Mouse (Mus musculus): ENCODE data around the gene Serpinb6b. TPM values are rescaled to one million over a fixed set of nuclear protein-coding genes. Genes with fewer than 3 reads are reported as not detected.
"Not testable (repeated sequence)": the region's sequence is repeated elsewhere in the genome, so short reads cannot be mapped to it uniquely, and the experiment has no call there.

Gene Serpinb6b
- polyA plus RNA-seq, 1 experiment from 2014 or later = 1.1 TPM

- H3K27me3 ChIP-seq; H3K36me3 ChIP-seq; H3K4me3 ChIP-seq; H3K9me3 ChIP-seq; ATAC-seq (replicated peaks); H3K9ac ChIP-seq (replicated peaks); H3K27ac ChIP-seq (replicated peaks); H3K4me2 ChIP-seq (replicated peaks); H3K4me1 ChIP-seq: not testable (repeated sequence)
- 89% methylated on average over 7 of the region's 7 CpGs for WGBS
Measured at GRCm38 (mm10) chr13:32958521-32958920, 6.5 kb upstream of the Serpinb6b start.

- no peak overlapping the region for H3K4me2 ChIP-seq (replicated peaks)
- no peaks in the 10 kb centered on the region for H3K4me1 ChIP-seq
- H3K36me3 ChIP-seq = no peaks in the 10 kb centered on the region
- no peak for ATAC-seq (replicated peaks)
- no peaks in the 10 kb centered on the region for H3K27me3 ChIP-seq
- no peak overlapping the region for H3K9ac ChIP-seq (replicated peaks)
- H3K9me3 ChIP-seq = no peaks in the 10 kb centered on the region
- no peak overlapping the region for H3K4me3 ChIP-seq
- H3K27ac ChIP-seq (replicated peaks) = no peak overlapping the region
- WGBS = 90% methylated on average over 9 of the region's 9 CpGs
Measured at GRCm38 (mm10) chr13:32963990-32964753, 837 bp upstream of the Serpinb6b start.

GRCm38 (mm10) chr13:32966116-32966515, 1.1 kb downstream of the Serpinb6b start:
- 79% methylated on average over 5 of the region's 5 CpGs for WGBS
- Histone ChIP-seq H3K27ac (replicated peaks) (no peak overlapping the region), H3K36me3 (no peaks in the 10 kb centered on the region), H3K9me3 (no peaks in the 10 kb centered on the region), H3K27me3 (no peaks in the 10 kb centered on the region), H3K4me2 (replicated peaks) (no peak overlapping the region), H3K4me1 (no peaks in the 10 kb centered on the region), H3K9ac (replicated peaks) (no peak overlapping the region), H3K4me3 (no peak overlapping the region)
- no peak for ATAC-seq (replicated peaks)

- H3K4me2 ChIP-seq (replicated peaks) = no peak overlapping the region
- no peak overlapping the region for H3K27ac ChIP-seq (replicated peaks)
- no peaks in the 10 kb centered on the region for H3K4me1 ChIP-seq
- no peak overlapping the region for H3K9ac ChIP-seq (replicated peaks)
- no peak for ATAC-seq (replicated peaks)
- H3K9me3 ChIP-seq = no peaks in the 10 kb centered on the region
- H3K27me3 ChIP-seq = no peaks in the 10 kb centered on the region
- H3K36me3 ChIP-seq = no peaks in the 10 kb centered on the region
- no peak overlapping the region for H3K4me3 ChIP-seq
Measured at GRCm38 (mm10) chr13:32967233-32967632, 2.2 kb downstream of the Serpinb6b start.

GRCm38 (mm10) chr13:32968353-32968984, 3.5 kb downstream of the Serpinb6b start:
- H3K4me3 ChIP-seq = no peak overlapping the region
- no peaks in the 10 kb centered on the region for H3K9me3 ChIP-seq
- H3K36me3 ChIP-seq = no peaks in the 10 kb centered on the region
- no peak for ATAC-seq (replicated peaks)
- no peaks in the 10 kb centered on the region for H3K4me1 ChIP-seq
- no peaks in the 10 kb centered on the region for H3K27me3 ChIP-seq
- WGBS = 74% methylated on average over 5 of the region's 5 CpGs
- H3K9ac ChIP-seq (replicated peaks) = no peak overlapping the region
- no peak overlapping the region for H3K4me2 ChIP-seq (replicated peaks)
- no peak overlapping the region for H3K27ac ChIP-seq (replicated peaks)

- ATAC-seq (replicated peaks) = no peak
- 73% methylated on average over 4 of the region's 4 CpGs for WGBS
- no peak overlapping the region for H3K27ac ChIP-seq (replicated peaks)
Measured at GRCm38 (mm10) chr13:32968996-32969640, 4.1 kb downstream of the Serpinb6b start.

GRCm38 (mm10) chr13:32969641-32970040, 4.6 kb downstream of the Serpinb6b start:
- H3K9me3 ChIP-seq = no peaks in the 10 kb centered on the region
- 82% methylated on average over 1 of the region's 1 CpGs for WGBS
- H3K9ac ChIP-seq (replicated peaks) = no peak overlapping the region
- H3K36me3 ChIP-seq = no peaks in the 10 kb centered on the region
- H3K27me3 ChIP-seq = no peaks in the 10 kb centered on the region
- H3K4me1 ChIP-seq = no peaks in the 10 kb centered on the region
- no peak overlapping the region for H3K4me2 ChIP-seq (replicated peaks)
- H3K27ac ChIP-seq (replicated peaks) = no peak overlapping the region
- ATAC-seq (replicated peaks) = no peak
- H3K4me3 ChIP-seq = no peak overlapping the region

More at GRCm38 (mm10) chr13:32968996-32969640, 4.1 kb downstream of the Serpinb6b start:
- no peaks in the 10 kb centered on the region for H3K27me3 ChIP-seq
- no peaks in the 10 kb centered on the region for H3K9me3 ChIP-seq
- H3K4me2 ChIP-seq (replicated peaks) = no peak overlapping the region
- H3K36me3 ChIP-seq = no peaks in the 10 kb centered on the region
- H3K4me3 ChIP-seq = no peak overlapping the region
- H3K4me1 ChIP-seq = no peaks in the 10 kb centered on the region
- no peak overlapping the region for H3K9ac ChIP-seq (replicated peaks)

GRCm38 (mm10) chr13:32970776-32971175, 5.8 kb downstream of the Serpinb6b start:
- WGBS = 88% methylated on average over 3 of the region's 3 CpGs
- Histone ChIP-seq H3K36me3 (no peaks in the 10 kb centered on the region), H3K9me3 (no peaks in the 10 kb centered on the region), H3K4me3 (no peak overlapping the region), H3K27me3 (no peaks in the 10 kb centered on the region), H3K4me1 (no peaks in the 10 kb centered on the region), H3K27ac (replicated peaks) (no peak overlapping the region), H3K9ac (replicated peaks) (no peak overlapping the region), H3K4me2 (replicated peaks) (no peak overlapping the region)
- ATAC-seq (replicated peaks) = no peak

- Histone ChIP-seq H3K27ac (replicated peaks) (no peak overlapping the region), H3K9me3 (no peaks in the 10 kb centered on the region), H3K9ac (replicated peaks) (no peak overlapping the region), H3K4me3 (no peak overlapping the region), H3K36me3 (no peaks in the 10 kb centered on the region), H3K4me2 (replicated peaks) (no peak overlapping the region), H3K4me1 (no peaks in the 10 kb centered on the region), H3K27me3 (no peaks in the 10 kb centered on the region)
- no peak for ATAC-seq (replicated peaks)
- 88% methylated on average over 2 of the region's 2 CpGs for WGBS
Measured at GRCm38 (mm10) chr13:32974268-32974667, 9.3 kb downstream of the Serpinb6b start.

GRCm38 (mm10) chr13:32974889-32975460, 10.0 kb downstream of the Serpinb6b start:
- no peak overlapping the region for H3K4me3 ChIP-seq
- 65% methylated on average over 3 of the region's 3 CpGs for WGBS
- no peaks in the 10 kb centered on the region for H3K36me3 ChIP-seq
- ATAC-seq (replicated peaks) = no peak
- H3K9ac ChIP-seq (replicated peaks) = no peak overlapping the region
- no peak overlapping the region for H3K27ac ChIP-seq (replicated peaks)
- H3K9me3 ChIP-seq = no peaks in the 10 kb centered on the region
- H3K4me2 ChIP-seq (replicated peaks) = no peak overlapping the region
- no peaks in the 10 kb centered on the region for H3K27me3 ChIP-seq
- H3K4me1 ChIP-seq = no peaks in the 10 kb centered on the region

- no peak overlapping the region for H3K9ac ChIP-seq (replicated peaks)
- H3K4me3 ChIP-seq = no peak overlapping the region
- 89% methylated on average over 2 of the region's 2 CpGs for WGBS
- H3K36me3 ChIP-seq = no peaks in the 10 kb centered on the region
- H3K4me1 ChIP-seq = no peaks in the 10 kb centered on the region
- H3K9me3 ChIP-seq = no peaks in the 10 kb centered on the region
- no peak for ATAC-seq (replicated peaks)
- H3K27ac ChIP-seq (replicated peaks) = no peak overlapping the region
- no peak overlapping the region for H3K4me2 ChIP-seq (replicated peaks)
- H3K27me3 ChIP-seq = no peaks in the 10 kb centered on the region
Measured at GRCm38 (mm10) chr13:32975710-32976109, 10.7 kb downstream of the Serpinb6b start.

GRCm38 (mm10) chr13:32982556-32983042, 17.6 kb downstream of the Serpinb6b start:
- H3K4me1 ChIP-seq = no peaks in the 10 kb centered on the region
- no peaks in the 10 kb centered on the region for H3K9me3 ChIP-seq
- H3K27me3 ChIP-seq = no peaks in the 10 kb centered on the region
- no peak overlapping the region for H3K27ac ChIP-seq (replicated peaks)
- H3K4me3 ChIP-seq = no peak overlapping the region
- H3K36me3 ChIP-seq = no peaks in the 10 kb centered on the region
- no peak overlapping the region for H3K4me2 ChIP-seq (replicated peaks)
- no peak for ATAC-seq (replicated peaks)
- WGBS = 87% methylated on average over 4 of the region's 4 CpGs
- H3K9ac ChIP-seq (replicated peaks) = no peak overlapping the region
